Mouse (Mus musculus) heart, adult 2 months (tissue): ENCODE measurements around the gene Anks3.

Experiments
- CTCF ChIP-seq: fragments of 200-600 bp; IDR thresholded peaks from 2 replicates; pipeline ENCODE4 v1.8.1; 2022; ENCODE audit warnings: antibody characterized with exemption, mild to moderate bottlenecking, moderate library complexity
- EP300 ChIP-seq: fragments of 200-500 bp; IDR thresholded peaks from 2 replicates; pipeline ENCODE4 v1.6.1; 2011; ENCODE audit warnings: low read depth, low read length, control low read depth; ENCODE audit not compliant: insufficient read depth
- POLR2A ChIP-seq: fragments of 200-500 bp; IDR thresholded peaks from 2 replicates; pipeline ENCODE4 v1.6.1; 2011; ENCODE audit warnings: mild to moderate bottlenecking, low read depth, low read length, control low read depth; ENCODE audit not compliant: insufficient read depth

- TF ChIP-seq CTCF = no peak
- no peak for TF ChIP-seq EP300
- TF ChIP-seq POLR2A = no peak
Observed at GRCm38 (mm10) chr16:4905591-4905990, 58.4 kb downstream of the Anks3 start.
